Mouse (Mus musculus): Measurements from ENCODE around the gene Npas3.

DNA sequence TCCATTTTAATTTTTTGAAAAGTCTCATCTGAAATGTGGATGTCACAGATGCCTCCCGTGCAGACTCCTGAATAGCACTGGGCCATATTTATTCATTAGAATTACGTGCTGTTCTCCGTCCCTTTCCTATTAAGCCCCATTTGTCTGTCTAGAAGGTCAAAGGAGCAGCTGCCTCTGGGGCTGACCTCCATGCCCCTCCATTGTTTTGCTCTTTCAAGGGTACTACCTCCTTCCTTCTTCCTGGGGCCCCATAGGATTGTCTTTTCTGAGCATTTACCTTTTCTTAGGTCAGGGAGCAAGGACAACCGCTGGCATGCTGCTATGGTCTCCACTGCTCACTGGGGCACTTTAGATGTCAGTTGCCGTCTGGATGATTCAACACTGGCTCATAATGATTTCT, 288.3 kb downstream of the Npas3 start:
- TF ChIP-seq CTCF (IDR thresholded peaks at IDR 0.05; ENCODE audit: borderline replicate concordance, control insufficient read depth, extremely low read depth, insufficient read depth, low read length, poor library complexity) (no peak), POLR2A (IDR thresholded peaks at IDR 0.05; ENCODE audit: control insufficient read depth, extremely low read depth, insufficient read depth, low read length, poor library complexity) (no peak)
